Mouse (Mus musculus) midbrain, embryonic 16.5 days (tissue): Measurements from ENCODE around the gene Vrk3. TPM values are rescaled to one million over a fixed set of nuclear protein-coding genes. Genes with fewer than 3 reads are reported as not detected.

ENCODE experiments used
- ATAC-seq: fragments of 200-750 bp; cut with Nextera tagmentation; 2 replicates; pipeline ENCODE4 v1.8.0; 2017; ENCODE audit warnings: moderate TSS enrichment
- H3K27ac ChIP-seq: fragments of 300-500 bp; sonication (generic); 2 replicates; pipeline ENCODE4 v1.5.1; 2014; ENCODE audit warnings: mild to moderate bottlenecking, low read length, mixed read lengths
- H3K27me3 ChIP-seq: fragments of 300-500 bp; sonication (generic); 2 replicates; pipeline ENCODE4 v1.6.1; 2014; ENCODE audit warnings: low read depth, low read length, mixed read lengths; ENCODE audit not compliant: control insufficient read depth, insufficient read depth
- H3K36me3 ChIP-seq: fragments of 300-500 bp; sonication (generic); 2 replicates; pipeline ENCODE4 v1.6.1; 2014; ENCODE audit warnings: mild to moderate bottlenecking, low read length, moderate library complexity, mixed read lengths; ENCODE audit not compliant: control insufficient read depth, insufficient read depth
- H3K4me1 ChIP-seq: fragments of 300-500 bp; sonication (generic); 2 replicates; pipeline ENCODE4 v1.6.1; 2014; ENCODE audit warnings: mild to moderate bottlenecking, low read length, mixed read lengths; ENCODE audit not compliant: control insufficient read depth, insufficient read depth
- H3K4me2 ChIP-seq: fragments of 300-500 bp; sonication (generic); 2 replicates; pipeline ENCODE4 v1.6.1; 2014; ENCODE audit warnings: mild to moderate bottlenecking, low read length, mixed read lengths
- H3K4me3 ChIP-seq: fragments of 300-500 bp; sonication (generic); 2 replicates; pipeline ENCODE4 v1.5.1; 2014; ENCODE audit warnings: low read depth, mild to moderate bottlenecking, low read length, moderate library complexity, mixed read lengths
- H3K9ac ChIP-seq: fragments of 300-500 bp; sonication (generic); 2 replicates; pipeline ENCODE4 v1.6.1; 2014; ENCODE audit warnings: low read depth, low read length, mixed read lengths
- H3K9me3 ChIP-seq: fragments of 300-500 bp; sonication (generic); replicated peaks from 2 replicates; pipeline ENCODE4 v1.6.1; 2014; ENCODE audit warnings: mild to moderate bottlenecking, low read length, mixed read lengths; ENCODE audit not compliant: control insufficient read depth, poor library complexity, severe bottlenecking
- WGBS: fragments of 180-500 bp; shearing (Covaris S2); extraction: QIAGEN DNeasy Blood & Tissue Kit; methylation state at CpG from one replicate; pipeline ENCODE4 v1.1.7; 2014; 5-methylcytosine and 5-hydroxymethylcytosine counted together
- polyA plus RNA-seq: library from polyadenylated mRNA; unstranded; fragments of >200 nt; fragmentation: Nextera tagmentation; extraction: Ambion mirVana; gene quantifications from 2 replicates; pipeline ENCODE4 v1.2.1, GENCODE M21; 2015

Gene Vrk3
- polyA plus RNA-seq, 1 experiment from 2014 or later = 27.3 TPM

- no peak overlapping the region for H3K4me2 ChIP-seq
- ATAC-seq = no peak
- no peak overlapping the region for H3K9ac ChIP-seq
- 93% methylated on average over 3 of the region's 3 CpGs for WGBS
- no peak overlapping the region for H3K4me3 ChIP-seq
- no peaks in the 10 kb centered on the region for H3K36me3 ChIP-seq
- peaks cover 27% of the 10 kb centered on the region for H3K4me1 ChIP-seq
- H3K9me3 ChIP-seq = no peaks in the 10 kb centered on the region
- H3K27me3 ChIP-seq = no peaks in the 10 kb centered on the region
- no peak overlapping the region for H3K27ac ChIP-seq
Measured at GRCm38 (mm10) chr7:44813985-44814384, 65.8 kb downstream of the Vrk3 start.

GRCm38 (mm10) chr7:44814423-44814822 lies 66.2 kb downstream of the Vrk3 start:
- no peak for ATAC-seq
- no peak overlapping the region for H3K4me3 ChIP-seq
- H3K27me3 ChIP-seq = no peaks in the 10 kb centered on the region
- no peak overlapping the region for H3K9ac ChIP-seq
- H3K4me2 ChIP-seq = no peak overlapping the region
- H3K36me3 ChIP-seq = no peaks in the 10 kb centered on the region
- peaks cover 32% of the 10 kb centered on the region for H3K4me1 ChIP-seq
- 96% methylated on average over 4 of the region's 4 CpGs for WGBS
- H3K27ac ChIP-seq = no peak overlapping the region
- no peaks in the 10 kb centered on the region for H3K9me3 ChIP-seq

GRCm38 (mm10) chr7:44814952-44815553 lies 66.8 kb downstream of the Vrk3 start:
- Histone ChIP-seq H3K4me2 (peak overlapping the region; percentile 60), H3K9ac (no peak overlapping the region; the same call in 1 of the 2 replicates), H3K9me3 (no peaks in the 10 kb centered on the region), H3K4me1 (peaks cover 38% of the 10 kb centered on the region), H3K36me3 (no peaks in the 10 kb centered on the region), H3K27ac (peak overlapping the region; percentile 90), H3K4me3 (peak overlapping the region; percentile 89), H3K27me3 (no peaks in the 10 kb centered on the region)
- ATAC-seq = peak; percentile 16
- 26% methylated on average over 14 of the region's 14 CpGs for WGBS

GRCm38 (mm10) chr7:44815721-44816469 lies 67.7 kb downstream of the Vrk3 start, which contains the start of the genes Nup62 and Il4i1:
Nup62 (plus strand) TSS chr7:44816088.
Il4i1 (plus strand) TSS chr7:44816387.
- peak within 1 kb of the TSS; percentile 90 for H3K27ac ChIP-seq
- H3K27me3 ChIP-seq = no peaks in the 10 kb centered on the region
- H3K4me1 ChIP-seq = peaks cover 40% of the 10 kb centered on the region
- H3K9ac ChIP-seq = peak within 1 kb of the TSS; percentile 92
- peak; percentile 94 for ATAC-seq
- H3K36me3 ChIP-seq = no peaks in the 10 kb centered on the region
- H3K9me3 ChIP-seq = no peaks in the 10 kb centered on the region
- peak within 1 kb of the TSS; percentile 89 for H3K4me3 ChIP-seq
- under 1% methylated on average over 54 of the region's 62 CpGs for WGBS
- peak within 1 kb of the TSS; percentile 68 for H3K4me2 ChIP-seq

GRCm38 (mm10) chr7:44816470-44817021 lies 68.3 kb downstream of the Vrk3 start, which contains the start of gene Atf5:
Atf5 (minus strand) TSS chr7:44816658.
- H3K27ac ChIP-seq = peak within 1 kb of the TSS; percentile 90
- no peaks in the 10 kb centered on the region for H3K9me3 ChIP-seq
- peak within 1 kb of the TSS; percentile 68 for H3K4me2 ChIP-seq
- H3K36me3 ChIP-seq = no peaks in the 10 kb centered on the region
- peaks cover 40% of the 10 kb centered on the region for H3K4me1 ChIP-seq
- peak within 1 kb of the TSS; percentile 89 for H3K4me3 ChIP-seq
- H3K9ac ChIP-seq = peak within 1 kb of the TSS; percentile 92
- under 1% methylated on average over 51 of the region's 57 CpGs for WGBS
- no peaks in the 10 kb centered on the region for H3K27me3 ChIP-seq
- no peak for ATAC-seq

- no peak for ATAC-seq
- Histone ChIP-seq H3K4me1 (peaks cover 40% of the 10 kb centered on the region), H3K36me3 (no peaks in the 10 kb centered on the region), H3K4me3 (peak overlapping the region; percentile 89), H3K27me3 (no peaks in the 10 kb centered on the region), H3K9me3 (no peaks in the 10 kb centered on the region), H3K27ac (no peak overlapping the region), H3K9ac (peak overlapping the region; percentile 92), H3K4me2 (peak overlapping the region; percentile 68)
- WGBS = 31% methylated on average over 3 of the region's 3 CpGs
Measured at GRCm38 (mm10) chr7:44817441-44817840, 69.2 kb downstream of the Vrk3 start.

GRCm38 (mm10) chr7:44818164-44818563 lies 70.0 kb downstream of the Vrk3 start:
- H3K36me3 ChIP-seq = no peaks in the 10 kb centered on the region
- WGBS = 22% methylated on average over 2 of the region's 2 CpGs
- ATAC-seq = no peak
- no peak overlapping the region for H3K27ac ChIP-seq
- H3K27me3 ChIP-seq = no peaks in the 10 kb centered on the region
- H3K9ac ChIP-seq = no peak overlapping the region; the same call in 1 of the 2 replicates
- H3K9me3 ChIP-seq = no peaks in the 10 kb centered on the region
- peak overlapping the region; percentile 68 for H3K4me2 ChIP-seq
- 0 out of 2 replicates have a peak overlapping the region, but pooled peaks have one; percentile 89 for H3K4me3 ChIP-seq
- H3K4me1 ChIP-seq = peaks cover 40% of the 10 kb centered on the region

GRCm38 (mm10) chr7:44818751-44819235 lies 70.6 kb downstream of the Vrk3 start:
- H3K4me2 ChIP-seq = peak overlapping the region; percentile 43
- peak overlapping the region; percentile 22 for H3K9ac ChIP-seq
- H3K4me1 ChIP-seq = peaks cover 40% of the 10 kb centered on the region
- H3K36me3 ChIP-seq = no peaks in the 10 kb centered on the region
- WGBS = 31% methylated on average over 6 of the region's 6 CpGs
- no peaks in the 10 kb centered on the region for H3K27me3 ChIP-seq
- no peaks in the 10 kb centered on the region for H3K9me3 ChIP-seq
- ATAC-seq = no peak
- H3K27ac ChIP-seq = no peak overlapping the region
- H3K4me3 ChIP-seq = peak overlapping the region; percentile 11; the same call in 1 of the 2 replicates
